Mouse (Mus musculus): Measurements from ENCODE around the gene Gusb. TPM values are rescaled to one million over a fixed set of nuclear protein-coding genes. Genes with fewer than 3 reads are reported as not detected.
A peak's percentile ranks its signal among the peaks of the same experiment; 100 is the strongest.
"Not testable (repeated sequence)": the region's sequence is repeated elsewhere in the genome, so short reads cannot be mapped to it uniquely, and the experiment has no call there.

Gusb gene
- polyA plus RNA-seq, 1 experiment from 2014 or later: 53.9 TPM

- peak; percentile 66 for DNase-seq (ENCODE audit: low spot score)
- Histone ChIP-seq H3K27me3 (ENCODE audit: low read depth, poor library complexity, severe bottlenecking) (no peaks in the 10 kb centered on the region), H3K4me1 (no peaks in the 10 kb centered on the region), H3K27ac (no peak overlapping the region), H3K4me3 (no peak overlapping the region), H3K36me3 (peaks cover 70% of the 10 kb centered on the region), H3K9me3 (replicated peaks) (no peaks in the 10 kb centered on the region)
- 68% methylated on average over 19 of the region's 19 CpGs for WGBS
These were observed 35.1 kb upstream of the Gusb start for GRCm38 (mm10) chr5:130037752-130038455.

GRCm38 (mm10) chr5:130036300-130036699 is 33.5 kb upstream of the Gusb start:
- not testable (repeated sequence) for H3K27me3 ChIP-seq (ENCODE audit: low read depth, poor library complexity, severe bottlenecking); H3K27ac ChIP-seq; H3K4me1 ChIP-seq; H3K4me3 ChIP-seq; H3K9me3 ChIP-seq (replicated peaks); DNase-seq (ENCODE audit: low spot score)
- 60% methylated on average over 2 of the region's 2 CpGs for WGBS
- peaks cover 59% of the 10 kb centered on the region for H3K36me3 ChIP-seq

- Histone ChIP-seq H3K27ac (no peak overlapping the region), H3K27me3 (ENCODE audit: low read depth, poor library complexity, severe bottlenecking) (no peaks in the 10 kb centered on the region), H3K4me3 (no peak overlapping the region), H3K36me3 (peaks cover 43% of the 10 kb centered on the region), H3K4me1 (peaks cover 9% of the 10 kb centered on the region; the same call in 1 of the 2 replicates), H3K9me3 (replicated peaks) (no peaks in the 10 kb centered on the region)
- 76% methylated on average over 2 of the region's 2 CpGs for WGBS
- DNase-seq (ENCODE audit: low spot score): no peak
These were observed 31.0 kb upstream of the Gusb start for GRCm38 (mm10) chr5:130033869-130034268.

GRCm38 (mm10) chr5:130031410-130032390 is 28.9 kb upstream of the Gusb start:
- H3K4me1 ChIP-seq: peaks cover 9% of the 10 kb centered on the region; the same call in 1 of the 2 replicates
- no peaks in the 10 kb centered on the region for H3K9me3 ChIP-seq (replicated peaks)
- peaks cover 29% of the 10 kb centered on the region for H3K36me3 ChIP-seq
- H3K27me3 ChIP-seq (ENCODE audit: low read depth, poor library complexity, severe bottlenecking): no peaks in the 10 kb centered on the region
- no peak for DNase-seq (ENCODE audit: low spot score)
- no peak overlapping the region for H3K4me3 ChIP-seq
- WGBS: 95% methylated on average over 19 of the region's 19 CpGs
- no peak overlapping the region for H3K27ac ChIP-seq

GRCm38 (mm10) chr5:130029142-130029897 is 26.5 kb upstream of the Gusb start, which contains the start of the genes Asl and Crcp:
Asl (minus strand) TSS chr5:130029247.
Crcp (plus strand) TSS chr5:130029290.
- DNase-seq (ENCODE audit: low spot score): peak; percentile 87
- H3K4me1 ChIP-seq: peaks cover 12% of the 10 kb centered on the region
- H3K4me3 ChIP-seq: peak within 1 kb of the TSS; percentile 74
- H3K27ac ChIP-seq: peak within 1 kb of the TSS; percentile 93
- no peaks in the 10 kb centered on the region for H3K9me3 ChIP-seq (replicated peaks)
- peaks cover 9% of the 10 kb centered on the region; the same call in 1 of the 2 replicates for H3K36me3 ChIP-seq
- H3K27me3 ChIP-seq (ENCODE audit: low read depth, poor library complexity, severe bottlenecking): no peaks in the 10 kb centered on the region
- WGBS: 2% methylated on average over 51 of the region's 51 CpGs

GRCm38 (mm10) chr5:130027696-130028095 is 24.8 kb upstream of the Gusb start:
- no peaks in the 10 kb centered on the region for H3K27me3 ChIP-seq (ENCODE audit: low read depth, poor library complexity, severe bottlenecking)
- peaks cover 17% of the 10 kb centered on the region for H3K4me1 ChIP-seq
- H3K27ac ChIP-seq: no peak overlapping the region
- no peaks in the 10 kb centered on the region for H3K9me3 ChIP-seq (replicated peaks)
- H3K4me3 ChIP-seq: no peak overlapping the region
- H3K36me3 ChIP-seq: peaks cover 9% of the 10 kb centered on the region; the same call in 1 of the 2 replicates
- no peak for DNase-seq (ENCODE audit: low spot score)
- WGBS: 86% methylated on average over 7 of the region's 7 CpGs

GRCm38 (mm10) chr5:130027134-130027533 is 24.3 kb upstream of the Gusb start:
- no peak for DNase-seq (ENCODE audit: low spot score)
- H3K4me1 ChIP-seq: peaks cover 20% of the 10 kb centered on the region
- H3K27me3 ChIP-seq (ENCODE audit: low read depth, poor library complexity, severe bottlenecking): no peaks in the 10 kb centered on the region
- peaks cover 9% of the 10 kb centered on the region; the same call in 1 of the 2 replicates for H3K36me3 ChIP-seq
- no peaks in the 10 kb centered on the region for H3K9me3 ChIP-seq (replicated peaks)
- H3K27ac ChIP-seq: no peak overlapping the region
- H3K4me3 ChIP-seq: no peak overlapping the region
- WGBS: 80% methylated on average over 5 of the region's 5 CpGs

GRCm38 (mm10) chr5:130023767-130024539 is 21.1 kb upstream of the Gusb start:
- H3K4me3 ChIP-seq: peak overlapping the region; percentile 54
- H3K27me3 ChIP-seq (ENCODE audit: low read depth, poor library complexity, severe bottlenecking): no peaks in the 10 kb centered on the region
- peak overlapping the region; percentile 53 for H3K27ac ChIP-seq
- DNase-seq (ENCODE audit: low spot score): peak; percentile 84
- WGBS: under 1% methylated on average over 32 of the region's 32 CpGs
- no peaks in the 10 kb centered on the region for H3K9me3 ChIP-seq (replicated peaks)
- H3K36me3 ChIP-seq: no peaks in the 10 kb centered on the region
- peaks cover 30% of the 10 kb centered on the region for H3K4me1 ChIP-seq

- Histone ChIP-seq H3K27me3 (ENCODE audit: low read depth, poor library complexity, severe bottlenecking) (no peaks in the 10 kb centered on the region), H3K9me3 (replicated peaks) (no peaks in the 10 kb centered on the region), H3K27ac (no peak overlapping the region), H3K36me3 (peaks cover under 1% of the 10 kb centered on the region; the same call in 1 of the 2 replicates), H3K4me3 (peak overlapping the region; percentile 54), H3K4me1 (peaks cover 29% of the 10 kb centered on the region)
- WGBS: 46% methylated on average over 12 of the region's 12 CpGs
- DNase-seq (ENCODE audit: low spot score): no peak
These were observed 20.4 kb upstream of the Gusb start for GRCm38 (mm10) chr5:130023067-130023766.

- peaks cover 5% of the 10 kb centered on the region; the same call in 1 of the 2 replicates for H3K36me3 ChIP-seq
- H3K27ac ChIP-seq: no peak overlapping the region
- WGBS: 38% methylated on average over 7 of the region's 7 CpGs
- H3K27me3 ChIP-seq (ENCODE audit: low read depth, poor library complexity, severe bottlenecking): no peaks in the 10 kb centered on the region
- H3K4me1 ChIP-seq: peaks cover 29% of the 10 kb centered on the region
- no peaks in the 10 kb centered on the region for H3K9me3 ChIP-seq (replicated peaks)
- H3K4me3 ChIP-seq: no peak overlapping the region
- DNase-seq (ENCODE audit: low spot score): no peak
These were observed 19.5 kb upstream of the Gusb start for GRCm38 (mm10) chr5:130022366-130022765.

- H3K4me1 ChIP-seq: peaks cover 29% of the 10 kb centered on the region
- no peaks in the 10 kb centered on the region for H3K27me3 ChIP-seq (ENCODE audit: low read depth, poor library complexity, severe bottlenecking)
- no peak overlapping the region for H3K4me3 ChIP-seq
- peak; percentile 42 for DNase-seq (ENCODE audit: low spot score)
- WGBS: 54% methylated on average over 5 of the region's 5 CpGs
- peak overlapping the region; percentile 76 for H3K27ac ChIP-seq
- peaks cover 7% of the 10 kb centered on the region for H3K36me3 ChIP-seq
- no peaks in the 10 kb centered on the region for H3K9me3 ChIP-seq (replicated peaks)
These were observed 18.6 kb upstream of the Gusb start for GRCm38 (mm10) chr5:130021361-130021966.
